8 mouse cellular contexts compared by ENCODE assay signal in genomic region chr12:12810159-12810885, GRCm38 (mm10).
DNase-seq lines count a peak whose midpoint lies in the region; ATAC-seq and TF ChIP-seq lines count a peak whose summit lies in the region.

No protein-coding gene starts in this region.

- DNase-seq in gastrocnemius, postnatal 10 days = peak; percentile 65
- no peak for DNase-seq in hindbrain, embryonic 14.5 days (ENCODE audit: low spot score)
- DNase-seq in layer of hippocampus, postnatal 10 days (ENCODE audit: low spot score in 2 of 2) = peak; percentile 68 to 77
- peak; percentile 66 for DNase-seq in lung, adult 2 months
- peak; percentile 87 for DNase-seq in ovary, postnatal 36 days (ENCODE audit: low spot score)
- DNase-seq in thymus, postnatal 25 days = no peak

- H3K4me2 ChIP-seq in hindbrain, embryonic 14.5 days (replicated peaks) = peak overlapping the region; percentile 25

- TF ChIP-seq POLR2A in ES-Bruce4 (IDR thresholded peaks at IDR 0.05; ENCODE audit: insufficient read depth, low read length) = no peak
- TF ChIP-seq POLR2A in cortical plate, adult 2 months (IDR thresholded peaks at IDR 0.05; ENCODE audit: extremely low read depth, insufficient read depth, low read length) = no peak
- no peak for TF ChIP-seq POLR2A in lung, adult 2 months (IDR thresholded peaks at IDR 0.05; ENCODE audit: borderline replicate concordance, extremely low read depth, low read depth, low read length)

- TF ChIP-seq EP300 in ES-Bruce4 (IDR thresholded peaks at IDR 0.05; ENCODE audit: insufficient read depth, low read depth, low read length) = no peak

- no peaks in the 10 kb centered on the region for H3K27me3 ChIP-seq in ES-Bruce4 (ENCODE audit: control insufficient read depth, insufficient read depth, low read length, poor library complexity, severe bottlenecking)
- H3K27me3 ChIP-seq in hindbrain, embryonic 14.5 days (ENCODE audit: control insufficient read depth, insufficient read depth, low read length) = no peaks in the 10 kb centered on the region

- peak overlapping the region; percentile 55 for H3K9ac ChIP-seq in ES-Bruce4 (ENCODE audit: low read depth, poor library complexity, severe bottlenecking)
- H3K9ac ChIP-seq in hindbrain, embryonic 14.5 days = no peak overlapping the region

- no peaks in the 10 kb centered on the region for H3K9me3 ChIP-seq in ES-Bruce4 (replicated peaks; ENCODE audit: control insufficient read depth, insufficient read depth, low read length, poor library complexity, severe bottlenecking)
- H3K9me3 ChIP-seq in hindbrain, embryonic 14.5 days (ENCODE audit: control insufficient read depth, low read length) = no peaks in the 10 kb centered on the region

- H3K4me1 ChIP-seq in ES-Bruce4 (ENCODE audit: control insufficient read depth, insufficient read depth, low read length) = peaks cover 6% of the 10 kb centered on the region
- peaks cover 2% of the 10 kb centered on the region for H3K4me1 ChIP-seq in cortical plate, adult 2 months (ENCODE audit: control insufficient read depth, insufficient read depth, low read length)
- H3K4me1 ChIP-seq in hindbrain, embryonic 14.5 days (replicated peaks; ENCODE audit: control insufficient read depth, insufficient read depth, low read length) = peaks cover 18% of the 10 kb centered on the region
- H3K4me1 ChIP-seq in lung, adult 2 months (ENCODE audit: control insufficient read depth, insufficient read depth, low read length) = peaks cover 7% of the 10 kb centered on the region; the same call in 1 of the 2 replicates

- H3K4me3 ChIP-seq in ES-Bruce4 (ENCODE audit: low read depth, low read length) = 0 out of 2 replicates have a peak overlapping the region, but pooled peaks have one; percentile 3
- no peak overlapping the region for H3K4me3 ChIP-seq in cortical plate, adult 2 months (ENCODE audit: insufficient read depth, low read length)
- no peak overlapping the region for H3K4me3 ChIP-seq in hindbrain, embryonic 14.5 days (replicated peaks; ENCODE audit: low read length)
- no peak overlapping the region for H3K4me3 ChIP-seq in lung, adult 2 months (replicated peaks; ENCODE audit: extremely low read depth, low read depth, low read length)

- H3K36me3 ChIP-seq in ES-Bruce4 (ENCODE audit: control insufficient read depth, insufficient read depth, low read length, poor library complexity, severe bottlenecking) = no peaks in the 10 kb centered on the region
- no peaks in the 10 kb centered on the region for H3K36me3 ChIP-seq in hindbrain, embryonic 14.5 days (replicated peaks; ENCODE audit: control insufficient read depth, insufficient read depth)

- TF ChIP-seq CTCF in ES-Bruce4 (IDR thresholded peaks at IDR 0.05; ENCODE audit: low read depth, low read length) = no peak
- no peak for TF ChIP-seq CTCF in cortical plate, adult 2 months (IDR thresholded peaks at IDR 0.05; ENCODE audit: extremely low read depth, insufficient read depth, low read length)
- no peak for TF ChIP-seq CTCF in lung, adult 2 months (IDR thresholded peaks at IDR 0.05; ENCODE audit: insufficient read depth, low read length)

- peak overlapping the region; percentile 67 for H3K27ac ChIP-seq in ES-Bruce4 (ENCODE audit: insufficient read depth, low read length)
- H3K27ac ChIP-seq in cortical plate, adult 2 months (ENCODE audit: insufficient read depth, low read length) = 0 out of 2 replicates have a peak overlapping the region, but pooled peaks have one; percentile 33
- peak overlapping the region; percentile 60 for H3K27ac ChIP-seq in hindbrain, embryonic 14.5 days

- peak; percentile 69 for ATAC-seq in hindbrain, embryonic 14.5 days (ENCODE audit: low FRiP score)

- WGBS in hindbrain, embryonic 14.5 days = 2% methylated on average over 16 of the region's 16 CpGs
- WGBS in lung, adult 2 months = 9% methylated on average over 16 of the region's 16 CpGs

Comparison
In these comparisons a context has a peak if more than half of its experiments do, and no peak if none do; other contexts are left out.
1. DNase-seq: peak in gastrocnemius, postnatal 10 days (single experiment), layer of hippocampus, postnatal 10 days (2 of 2), lung, adult 2 months (single experiment) and ovary, postnatal 36 days (single experiment); none in hindbrain, embryonic 14.5 days (single experiment) and thymus, postnatal 25 days (single experiment).
2. Peak in every context shown above with its lines, with median percentiles within 50 percentile points of each other: H3K27ac ChIP-seq.